15 mouse cellular contexts compared by ENCODE assay signal in genomic region chr12:111869806-111870205, GRCm38 (mm10).
"Had no signal": no experiment of that assay in that cellular context is flagged by ENCODE, and none has a peak within 500 bp of the region (broad histone marks: within the 10 kb centered on the region; RNA-seq: fewer than 3 reads in every experiment).

No protein-coding gene starts in this region.

- H3K27me3 ChIP-seq: lung, embryonic 15.5 days; megakaryocyte, embryonic 14.5 days; midbrain, embryonic 13.5 days; midbrain, embryonic 15.5 days; neural tube, embryonic 12.5 days; stomach, embryonic 15.5 days had no signal

- H3K27ac ChIP-seq: lung, embryonic 15.5 days; macrophage; midbrain, embryonic 13.5 days; midbrain, embryonic 15.5 days; neural tube, embryonic 12.5 days; stomach, embryonic 15.5 days; stomach, postnatal 0 days had no signal

- H3K4me3 ChIP-seq: lung, embryonic 15.5 days; megakaryocyte, embryonic 14.5 days; midbrain, embryonic 13.5 days; midbrain, embryonic 15.5 days; neural tube, embryonic 12.5 days; stomach, embryonic 15.5 days had no signal

- H3K9me3 ChIP-seq: lung, embryonic 15.5 days; megakaryocyte, embryonic 14.5 days; midbrain, embryonic 13.5 days; midbrain, embryonic 15.5 days; neural tube, embryonic 12.5 days; stomach, embryonic 15.5 days had no signal

- H3K4me1 ChIP-seq: lung, embryonic 15.5 days; midbrain, embryonic 13.5 days; midbrain, embryonic 15.5 days; neural tube, embryonic 12.5 days; stomach, embryonic 15.5 days had no signal

- DNase-seq: lung, adult 2 months; lung, postnatal 14 days; lung, postnatal 36 days; right cerebral cortex, postnatal 14 days; thymus, adult 2 months; thymus, postnatal 25 days; thymus, postnatal 4 days had no signal

- H3K36me3 ChIP-seq: neural tube, embryonic 12.5 days had no signal
